Mouse (Mus musculus) hindbrain, embryonic 10.5 days (tissue): ENCODE results near the gene Btg1. TPM values are rescaled to one million over a fixed set of nuclear protein-coding genes. Genes with fewer than 3 reads are reported as not detected.

Experiments
- DNase-seq: peaks from one replicate; pipeline ENCODE4 v3.0.0-alpha.2; 2017; ENCODE audit warnings: low spot score
- H3K27ac ChIP-seq: fragments of 300-500 bp; sonication (generic); 2 replicates; pipeline ENCODE4 v1.5.1; 2016; ENCODE audit warnings: mild to moderate bottlenecking, moderate library complexity
- H3K27me3 ChIP-seq: fragments of 300-500 bp; sonication (generic); 2 replicates; pipeline ENCODE4 v1.6.1; 2016; ENCODE audit warnings: mild to moderate bottlenecking; ENCODE audit not compliant: poor library complexity, insufficient read depth, severe bottlenecking
- H3K36me3 ChIP-seq: fragments of 300-500 bp; sonication (generic); 2 replicates; pipeline ENCODE4 v1.6.1; 2016; ENCODE audit warnings: mild to moderate bottlenecking, moderate library complexity
- H3K4me1 ChIP-seq: fragments of 300-500 bp; sonication (generic); replicated peaks from 2 replicates; pipeline ENCODE4 v1.6.1; 2016; ENCODE audit warnings: mild to moderate bottlenecking
- H3K4me3 ChIP-seq: fragments of 300-500 bp; sonication (generic); 2 replicates; pipeline ENCODE4 v1.5.1; 2016; ENCODE audit warnings: mild to moderate bottlenecking, moderate library complexity
- H3K9me3 ChIP-seq: fragments of 300-500 bp; sonication (generic); 2 replicates; pipeline ENCODE4 v1.6.1; 2016; ENCODE audit warnings: mild to moderate bottlenecking, moderate library complexity
- WGBS: fragments of 180-500 bp; shearing (Covaris S2); methylation state at CpG from one replicate; pipeline ENCODE4 v1.1.7; 2016; 5-methylcytosine and 5-hydroxymethylcytosine counted together
- polyA plus RNA-seq: library from polyadenylated mRNA; unstranded; fragments of >200 nt; fragmentation: Nextera tagmentation; extraction: Ambion mirVana; gene quantifications from 2 replicates; pipeline ENCODE4 v1.2.1, GENCODE M21; 2016

Btg1 gene
- polyA plus RNA-seq, 1 experiment from 2014 or later: 43.8 TPM

GRCm38 (mm10) chr10:96595435-96596132 lies 21.2 kb upstream of the Btg1 start:
- 88% methylated on average over 10 of the region's 10 CpGs for WGBS
- H3K36me3 ChIP-seq: no peaks in the 10 kb centered on the region
- no peak for DNase-seq

DNA sequence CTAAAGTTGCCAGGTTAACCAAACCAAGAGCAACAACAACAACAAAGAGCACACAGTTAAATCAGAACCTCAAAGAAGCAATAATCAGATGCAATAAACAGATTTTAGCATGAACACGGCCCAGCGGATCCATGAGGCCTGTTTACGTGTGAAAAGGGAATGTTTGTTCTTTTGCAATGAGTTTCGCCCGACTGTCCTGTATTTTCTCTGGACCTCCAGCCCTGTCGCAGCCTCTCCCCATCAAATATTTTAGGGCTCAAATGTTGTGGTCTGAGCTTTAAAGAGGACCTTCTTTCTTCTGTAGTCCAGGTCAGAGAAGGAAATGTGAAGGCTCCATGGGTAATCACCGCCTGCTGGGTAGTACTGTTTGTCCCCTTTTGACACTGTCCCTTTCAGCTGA lies 20.4 kb upstream of the Btg1 start:
- no peak overlapping the region for H3K4me3 ChIP-seq
- H3K27ac ChIP-seq: no peak overlapping the region
- no peaks in the 10 kb centered on the region for H3K36me3 ChIP-seq
- DNase-seq: no peak
- H3K4me1 ChIP-seq: no peaks in the 10 kb centered on the region
- whole genome bisulfite sequencing: 84% methylated on average over 7 of the region's 7 CpGs
- no peaks in the 10 kb centered on the region for H3K27me3 ChIP-seq
- no peaks in the 10 kb centered on the region for H3K9me3 ChIP-seq

More at GRCm38 (mm10) chr10:96595435-96596132, 21.2 kb upstream of the Btg1 start:
- Histone ChIP-seq H3K4me3 (no peak overlapping the region), H3K27me3 (no peaks in the 10 kb centered on the region), H3K27ac (no peak overlapping the region), H3K9me3 (no peaks in the 10 kb centered on the region), H3K4me1 (no peaks in the 10 kb centered on the region)

DNA sequence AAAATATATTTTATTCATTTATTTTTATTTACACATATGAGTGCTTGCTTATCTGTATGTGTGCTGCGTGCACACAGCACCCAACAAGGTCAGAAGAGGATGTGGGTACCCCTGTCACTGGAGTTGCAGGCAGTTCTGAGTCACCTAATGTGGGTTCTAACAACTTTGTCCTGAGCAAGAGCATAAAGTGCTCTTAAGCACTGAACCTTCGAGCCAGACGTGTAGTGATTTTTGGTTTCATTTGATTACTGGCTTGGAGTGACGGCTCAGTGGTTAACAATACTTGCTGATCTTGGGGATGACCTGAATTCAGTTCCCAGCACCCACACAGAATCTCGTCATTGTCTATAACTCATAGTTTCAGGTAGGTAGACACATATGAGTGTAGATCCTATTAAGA lies 17.2 kb upstream of the Btg1 start:
- no peak overlapping the region for H3K27ac ChIP-seq
- no peaks in the 10 kb centered on the region for H3K27me3 ChIP-seq
- no peaks in the 10 kb centered on the region for H3K9me3 ChIP-seq
- H3K36me3 ChIP-seq: no peaks in the 10 kb centered on the region
- H3K4me3 ChIP-seq: no peak overlapping the region
- no peaks in the 10 kb centered on the region for H3K4me1 ChIP-seq
- WGBS: 92% methylated on average over 5 of the region's 5 CpGs
- DNase-seq: no peak

DNA sequence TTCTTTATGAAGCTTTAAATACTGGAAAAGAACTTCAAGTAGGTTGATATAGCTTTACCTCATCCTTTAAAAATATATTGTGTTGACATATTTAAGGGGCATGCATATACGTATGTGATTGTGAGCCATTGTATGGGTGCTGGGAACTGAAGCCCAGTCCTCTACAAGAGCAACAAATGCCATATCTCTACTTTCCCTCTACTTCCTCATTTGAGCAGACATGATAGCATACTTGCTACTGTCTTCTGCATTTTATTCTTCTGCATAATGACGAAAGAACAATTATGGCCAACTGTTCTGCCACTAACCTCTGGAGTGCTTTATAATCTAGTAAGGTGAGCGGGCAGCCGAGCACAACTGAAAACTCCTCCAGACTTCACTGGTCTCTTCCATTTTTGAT lies 15.1 kb upstream of the Btg1 start:
- no peak overlapping the region for H3K4me3 ChIP-seq
- 96% methylated on average over 4 of the region's 4 CpGs for WGBS

DNA sequence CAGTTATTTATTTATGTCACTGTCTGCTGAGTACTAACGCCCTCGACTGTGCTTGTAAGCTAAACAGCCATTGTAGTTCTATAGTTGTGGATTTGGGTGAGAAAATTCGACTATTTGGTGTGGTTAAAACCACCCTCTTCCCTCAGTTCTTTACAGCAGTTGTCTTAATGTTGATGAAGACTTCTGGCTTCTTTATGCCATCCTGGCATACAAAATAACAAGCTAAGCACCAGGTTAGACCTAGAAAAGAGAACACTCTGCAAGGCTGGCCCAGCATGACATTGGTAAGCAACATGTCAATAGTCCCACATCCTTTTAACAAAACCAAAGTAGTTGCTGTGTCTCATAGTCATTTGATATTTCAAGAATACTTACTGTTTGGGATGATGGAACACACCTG lies 14.5 kb upstream of the Btg1 start:
- no peaks in the 10 kb centered on the region for H3K4me1 ChIP-seq
- no peak overlapping the region for H3K4me3 ChIP-seq
- no peaks in the 10 kb centered on the region for H3K9me3 ChIP-seq
- H3K27ac ChIP-seq: no peak overlapping the region
- no peaks in the 10 kb centered on the region for H3K27me3 ChIP-seq
- no peaks in the 10 kb centered on the region for H3K36me3 ChIP-seq
- no peak for DNase-seq
- 77% methylated on average over 3 of the region's 3 CpGs for WGBS

More for the DNA sequence above, 15.1 kb upstream of the Btg1 start:
- Histone ChIP-seq H3K9me3 (no peaks in the 10 kb centered on the region), H3K36me3 (no peaks in the 10 kb centered on the region), H3K27me3 (no peaks in the 10 kb centered on the region), H3K27ac (no peak overlapping the region), H3K4me1 (no peaks in the 10 kb centered on the region)
- DNase-seq: no peak

GRCm38 (mm10) chr10:96605168-96605567 lies 11.6 kb upstream of the Btg1 start:
- no peak overlapping the region for H3K4me3 ChIP-seq
- H3K9me3 ChIP-seq: no peaks in the 10 kb centered on the region
- no peak overlapping the region for H3K27ac ChIP-seq
- H3K4me1 ChIP-seq: no peaks in the 10 kb centered on the region
- 90% methylated on average over 1 of the region's 1 CpGs for WGBS
- no peak for DNase-seq
- H3K36me3 ChIP-seq: no peaks in the 10 kb centered on the region
- no peaks in the 10 kb centered on the region for H3K27me3 ChIP-seq

DNA sequence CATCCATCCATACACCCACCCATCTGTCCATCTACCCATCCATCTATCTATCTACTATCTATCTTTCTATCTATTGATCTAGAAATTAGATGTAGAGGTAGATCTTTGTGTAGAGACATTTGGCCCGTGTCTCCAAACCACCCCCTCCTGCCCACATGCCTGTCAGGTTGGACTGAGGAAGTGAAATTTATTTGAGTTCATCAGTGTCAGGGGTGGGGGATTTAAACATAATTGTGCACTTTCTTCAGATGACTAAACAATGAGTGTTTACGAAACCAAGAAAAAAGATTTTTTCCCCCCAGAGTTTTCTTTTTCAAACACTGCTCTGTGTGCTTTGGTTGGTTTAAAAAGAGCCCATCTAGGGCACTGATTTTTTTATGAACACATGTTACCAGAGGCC lies 10.9 kb upstream of the Btg1 start:
- Histone ChIP-seq H3K4me3 (no peak overlapping the region), H3K9me3 (no peaks in the 10 kb centered on the region), H3K4me1 (no peaks in the 10 kb centered on the region), H3K27ac (no peak overlapping the region), H3K36me3 (no peaks in the 10 kb centered on the region), H3K27me3 (no peaks in the 10 kb centered on the region)
- no peak for DNase-seq
- 83% methylated on average over 2 of the region's 2 CpGs for WGBS

DNA sequence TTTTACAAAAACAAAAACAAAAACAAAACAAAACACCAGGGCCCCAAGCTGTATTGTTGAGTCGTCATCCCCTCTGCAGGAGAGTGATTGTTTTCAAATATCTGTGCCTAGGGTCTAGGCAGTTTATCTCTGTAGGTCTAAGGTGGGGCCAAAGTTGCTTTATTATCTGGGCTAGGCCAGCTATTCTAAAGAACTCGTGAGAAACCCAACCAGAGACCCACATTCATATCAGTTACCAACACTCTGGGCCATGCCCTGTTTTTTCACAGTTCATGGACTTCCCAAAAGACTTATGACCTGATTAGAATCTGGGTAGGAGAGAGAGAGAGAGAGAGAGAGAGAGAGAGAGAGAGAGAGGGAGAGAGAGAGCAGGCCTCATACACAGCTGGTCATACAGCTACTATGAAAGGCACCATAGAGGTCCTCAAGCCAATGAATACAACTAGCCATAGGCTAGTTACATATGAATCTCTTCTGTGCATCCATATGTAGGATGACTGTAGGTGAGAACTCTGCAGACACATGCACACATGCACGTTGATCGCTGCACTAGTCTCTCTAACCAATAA lies 9.1 kb upstream of the Btg1 start:
- no peaks in the 10 kb centered on the region for H3K9me3 ChIP-seq
- no peaks in the 10 kb centered on the region for H3K4me1 ChIP-seq
- no peak overlapping the region for H3K27ac ChIP-seq
- WGBS: 86% methylated on average over 4 of the region's 4 CpGs
- no peak for DNase-seq
- H3K36me3 ChIP-seq: no peaks in the 10 kb centered on the region
- no peak overlapping the region for H3K4me3 ChIP-seq
- no peaks in the 10 kb centered on the region for H3K27me3 ChIP-seq

- no peak overlapping the region for H3K27ac ChIP-seq
- no peaks in the 10 kb centered on the region for H3K27me3 ChIP-seq
- no peak for DNase-seq
- H3K4me1 ChIP-seq: no peaks in the 10 kb centered on the region
- H3K36me3 ChIP-seq: no peaks in the 10 kb centered on the region
- H3K4me3 ChIP-seq: no peak overlapping the region
- WGBS: 81% methylated on average over 8 of the region's 8 CpGs
- H3K9me3 ChIP-seq: no peaks in the 10 kb centered on the region
Measured at GRCm38 (mm10) chr10:96609356-96610345, 7.2 kb upstream of the Btg1 start.

- WGBS: 2% methylated on average over 24 of the region's 24 CpGs
- no peaks in the 10 kb centered on the region for H3K9me3 ChIP-seq
Measured at GRCm38 (mm10) chr10:96616001-96616708, 651 bp upstream of the Btg1 start.

DNA sequence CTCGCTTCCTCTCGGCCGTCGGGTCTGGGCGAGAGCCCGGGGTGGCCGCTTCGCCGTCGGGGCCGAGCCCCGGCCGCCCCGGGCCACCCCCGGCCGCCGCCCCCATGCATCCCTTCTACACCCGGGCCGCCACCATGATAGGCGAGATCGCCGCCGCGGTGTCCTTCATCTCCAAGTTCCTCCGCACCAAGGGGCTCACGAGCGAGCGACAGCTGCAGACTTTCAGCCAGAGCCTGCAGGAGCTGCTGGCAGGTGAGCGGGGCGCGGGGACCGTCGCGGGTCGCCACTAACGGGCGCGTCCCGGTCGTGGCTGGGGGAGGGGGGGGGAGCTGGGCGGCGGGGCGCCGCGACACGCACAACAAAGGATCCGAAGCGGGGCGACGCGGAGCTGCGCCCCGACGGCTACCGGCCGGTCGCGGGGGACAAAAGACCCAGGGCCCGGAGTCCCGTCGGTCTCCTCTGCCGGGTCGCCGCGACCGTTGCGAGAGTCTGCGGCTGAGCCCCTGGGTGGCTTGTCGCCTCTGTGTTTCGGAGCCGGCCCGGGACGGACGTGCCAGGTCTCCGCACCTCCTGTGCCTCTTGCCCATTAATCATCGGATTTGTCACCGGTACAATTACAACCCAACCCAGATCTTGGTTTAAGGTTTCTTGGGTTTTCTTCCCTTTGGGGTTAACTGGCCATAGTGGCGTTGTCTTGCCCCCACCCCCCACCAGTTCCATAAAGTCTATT lies 580 bp downstream of the Btg1 start:
- Histone ChIP-seq H3K27me3 (no peaks in the 10 kb centered on the region), H3K4me1 (peaks cover 33% of the 10 kb centered on the region), H3K4me3 (peak overlapping the region; percentile 75), H3K36me3 (peaks cover 28% of the 10 kb centered on the region), H3K9me3 (no peaks in the 10 kb centered on the region), H3K27ac (peak overlapping the region; percentile 95)
- peak; percentile 66 for DNase-seq
- under 1% methylated on average over 78 of the region's 78 CpGs for WGBS

More at GRCm38 (mm10) chr10:96616001-96616708, 651 bp upstream of the Btg1 start:
- peaks cover 23% of the 10 kb centered on the region for H3K4me1 ChIP-seq
- H3K27ac ChIP-seq: peak overlapping the region; percentile 95
- H3K27me3 ChIP-seq: no peaks in the 10 kb centered on the region
- DNase-seq: no peak
- H3K4me3 ChIP-seq: peak overlapping the region; percentile 75
- H3K36me3 ChIP-seq: peaks cover 17% of the 10 kb centered on the region
